Mouse (Mus musculus) midbrain, embryonic 14.5 days (tissue): ENCODE data around the gene Dscam. TPM values are rescaled to one million over a fixed set of nuclear protein-coding genes. Genes with fewer than 3 reads are reported as not detected.

ENCODE experiments used
- ATAC-seq: fragments of 200-750 bp; cut with Nextera tagmentation; 2 replicates; pipeline ENCODE4 v1.8.0; 2017; ENCODE audit warnings: moderate number of reproducible peaks, moderate library complexity; ENCODE audit not compliant: low FRiP score, low TSS enrichment
- DNase-seq: peaks from one replicate; pipeline ENCODE4 v3.0.0-alpha.2; 2015
- H3K27ac ChIP-seq: fragments of 300-500 bp; sonication (generic); replicated peaks from 2 replicates; pipeline ENCODE4 v1.5.1; 2014; ENCODE audit warnings: mild to moderate bottlenecking, low read depth, low read length, moderate library complexity
- H3K27me3 ChIP-seq: fragments of 300-500 bp; sonication (generic); 2 replicates; pipeline ENCODE4 v1.6.1; 2014; ENCODE audit warnings: low read length, control low read depth, mixed read lengths; ENCODE audit not compliant: control insufficient read depth, insufficient read depth
- H3K36me3 ChIP-seq: fragments of 300-500 bp; sonication (generic); 2 replicates; pipeline ENCODE4 v1.6.1; 2014; ENCODE audit warnings: low read length, control low read depth; ENCODE audit not compliant: control insufficient read depth, insufficient read depth
- H3K4me1 ChIP-seq: fragments of 300-500 bp; sonication (generic); 2 replicates; pipeline ENCODE4 v1.6.1; 2014; ENCODE audit warnings: mild to moderate bottlenecking, antibody characterized with exemption, low read length, control low read depth; ENCODE audit not compliant: control insufficient read depth, insufficient read depth
- H3K4me2 ChIP-seq: fragments of 300-500 bp; sonication (generic); 2 replicates; pipeline ENCODE4 v1.6.1; 2014; ENCODE audit warnings: mild to moderate bottlenecking, low read length, moderate library complexity
- H3K4me3 ChIP-seq: fragments of 300-500 bp; sonication (generic); replicated peaks from 2 replicates; pipeline ENCODE4 v1.5.1; 2014; ENCODE audit warnings: low read depth, low read length
- H3K9ac ChIP-seq: fragments of 300-500 bp; sonication (generic); replicated peaks from 2 replicates; pipeline ENCODE4 v1.6.1; 2014; ENCODE audit warnings: mild to moderate bottlenecking, low read length, moderate library complexity
- H3K9me3 ChIP-seq: fragments of 300-500 bp; sonication (generic); 2 replicates; pipeline ENCODE4 v1.6.1; 2016; ENCODE audit warnings: low read length, control low read depth, mixed read lengths; ENCODE audit not compliant: control insufficient read depth
- WGBS: fragments of 180-500 bp; shearing (Covaris S2); extraction: QIAGEN DNeasy Blood & Tissue Kit; methylation state at CpG from one replicate; pipeline ENCODE4 v1.1.7; 2014; 5-methylcytosine and 5-hydroxymethylcytosine counted together
- polyA plus RNA-seq: library from polyadenylated mRNA; unstranded; fragments of >200 nt; fragmentation: Nextera tagmentation; extraction: Ambion mirVana; gene quantifications from 2 replicates; pipeline ENCODE4 v1.2.1, GENCODE M21; 2014

Dscam gene
- polyA plus RNA-seq, 1 experiment from 2014 or later: 24.7 TPM

DNA sequence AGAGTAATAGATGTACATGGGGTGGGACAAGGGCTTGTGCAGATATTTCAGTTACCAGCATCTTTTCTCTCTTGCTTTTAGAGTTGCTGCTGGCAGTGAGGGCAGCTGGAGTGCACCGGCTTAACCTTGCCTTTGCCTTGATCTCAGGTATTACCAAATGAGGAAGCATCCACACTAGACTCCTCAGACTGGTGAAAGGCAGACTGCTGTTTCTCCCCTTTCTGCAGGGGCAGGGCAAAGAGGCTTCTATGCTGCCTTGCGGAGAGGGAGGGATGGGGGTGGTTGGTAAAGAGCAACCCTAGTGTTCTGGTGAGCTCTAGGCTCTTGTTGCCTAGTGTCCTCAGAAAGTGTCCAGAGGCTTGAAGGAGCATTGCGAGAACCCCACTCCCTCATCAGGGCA, 412.2 kb downstream of the Dscam start:
- WGBS: 63% methylated on average over 3 of the region's 3 CpGs
- H3K27ac ChIP-seq: peak overlapping the region; percentile 50
- H3K4me1 ChIP-seq: peaks cover 65% of the 10 kb centered on the region
- H3K9ac ChIP-seq: no peak overlapping the region
- no peaks in the 10 kb centered on the region for H3K36me3 ChIP-seq
- no peak overlapping the region for H3K4me3 ChIP-seq
- DNase-seq (no peak), ATAC-seq (no peak)
- H3K4me2 ChIP-seq: no peak overlapping the region
- H3K27me3 ChIP-seq: no peaks in the 10 kb centered on the region
- H3K9me3 ChIP-seq: no peaks in the 10 kb centered on the region

DNA sequence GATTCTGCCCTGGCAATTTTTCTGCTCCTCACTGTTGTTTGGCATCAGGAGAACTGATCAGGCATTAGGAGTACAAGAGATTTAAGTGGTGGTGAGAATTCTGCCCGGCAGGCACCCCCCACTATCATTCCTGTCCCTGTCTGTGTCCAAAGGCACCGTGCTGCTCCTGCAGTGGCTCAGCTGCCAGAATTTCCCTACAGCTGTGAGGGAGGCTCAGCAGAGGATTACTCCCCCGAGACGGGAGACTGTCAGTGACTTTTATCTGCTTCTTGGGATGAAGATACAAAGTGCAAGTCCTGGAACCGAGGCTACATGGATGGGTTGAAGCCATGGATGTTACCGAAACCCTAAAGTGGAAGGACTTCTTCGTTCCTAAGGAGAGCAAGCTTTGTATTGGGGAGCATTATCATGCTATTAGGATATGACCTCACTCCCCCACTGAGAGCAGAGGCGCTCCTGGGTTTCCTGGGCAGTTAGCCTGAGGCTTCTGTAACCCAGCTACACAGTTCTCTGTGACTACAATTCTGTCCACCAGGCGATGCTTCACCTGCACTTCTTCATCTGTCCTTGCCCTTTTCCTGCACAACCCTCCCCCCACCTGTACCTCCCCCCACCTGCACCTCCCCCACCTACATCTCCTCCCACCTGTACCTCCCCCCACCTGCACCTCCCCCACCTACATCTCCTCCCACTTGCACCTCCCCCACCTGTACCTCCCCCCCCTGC, 412.8 kb downstream of the Dscam start:
- H3K27ac ChIP-seq: peak overlapping the region; percentile 50
- ATAC-seq: no peak
- H3K4me3 ChIP-seq: no peak overlapping the region
- peak overlapping the region; percentile 25; the same call in 1 of the 2 replicates for H3K4me2 ChIP-seq
- no peaks in the 10 kb centered on the region for H3K36me3 ChIP-seq
- WGBS: under 1% methylated on average over 9 of the region's 9 CpGs
- 0 out of 2 replicates have a peak overlapping the region, but pooled peaks have one; percentile 0 for H3K9ac ChIP-seq
- DNase-seq: peak; percentile 67
- H3K9me3 ChIP-seq: no peaks in the 10 kb centered on the region
- H3K27me3 ChIP-seq: no peaks in the 10 kb centered on the region
- peaks cover 65% of the 10 kb centered on the region for H3K4me1 ChIP-seq

DNA sequence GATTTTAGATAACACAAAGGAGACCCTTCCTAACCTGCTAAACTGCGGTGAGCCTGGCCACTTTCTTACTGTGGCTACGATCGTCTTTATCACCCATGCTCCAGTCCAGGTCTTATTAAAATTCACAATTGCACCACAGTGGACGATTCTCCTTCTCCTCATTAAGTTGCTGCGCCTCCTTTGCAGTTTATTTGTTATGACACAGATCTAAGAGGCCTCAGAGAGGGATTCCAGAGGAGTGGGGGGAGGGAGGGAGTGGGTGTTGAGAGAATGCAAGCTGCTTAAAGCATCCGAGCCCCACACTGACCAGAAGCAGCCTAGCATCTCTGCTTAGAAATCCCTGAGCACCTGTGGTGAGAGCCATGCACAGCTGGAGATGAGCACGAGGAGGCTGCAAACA, 413.6 kb downstream of the Dscam start:
- DNase-seq: peak; percentile 70
- H3K9me3 ChIP-seq: no peaks in the 10 kb centered on the region

DNA sequence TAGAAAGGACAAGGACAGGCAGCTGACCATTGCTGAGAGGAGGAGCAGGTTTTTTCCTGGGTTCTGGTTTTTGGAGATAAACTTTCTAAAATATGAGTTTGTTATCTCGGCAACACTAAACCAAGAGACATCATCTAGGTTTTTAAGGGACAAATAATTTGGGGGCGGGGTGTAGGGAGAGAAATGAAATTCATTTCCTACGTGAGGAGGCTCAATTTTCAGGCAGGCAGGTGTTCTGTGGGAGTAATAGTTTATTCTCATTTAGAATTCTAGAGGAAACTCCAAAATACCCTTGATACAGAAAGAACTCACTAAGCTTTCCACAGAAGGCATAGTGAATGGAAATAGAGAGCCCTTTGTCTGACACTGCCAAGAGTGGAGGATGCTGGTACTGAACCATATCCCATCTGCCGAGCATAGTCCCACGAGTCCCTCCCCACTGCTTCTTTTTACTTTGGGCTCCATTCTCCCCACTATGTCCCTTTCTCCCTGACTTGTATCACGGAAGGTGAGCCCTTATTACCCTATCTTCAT, 415.5 kb downstream of the Dscam start:
- H3K4me1 ChIP-seq: peaks cover 51% of the 10 kb centered on the region
- no peak for DNase-seq

More for the DNA sequence above, 413.6 kb downstream of the Dscam start:
- Histone ChIP-seq H3K4me1 (peaks cover 65% of the 10 kb centered on the region), H3K4me3 (no peak overlapping the region), H3K27me3 (no peaks in the 10 kb centered on the region), H3K4me2 (peak overlapping the region; percentile 25; the same call in 1 of the 2 replicates), H3K27ac (peak overlapping the region; percentile 50), H3K9ac (0 out of 2 replicates have a peak overlapping the region, but pooled peaks have one; percentile 0), H3K36me3 (no peaks in the 10 kb centered on the region)
- ATAC-seq: no peak
- 5% methylated on average over 7 of the region's 7 CpGs for WGBS

DNA sequence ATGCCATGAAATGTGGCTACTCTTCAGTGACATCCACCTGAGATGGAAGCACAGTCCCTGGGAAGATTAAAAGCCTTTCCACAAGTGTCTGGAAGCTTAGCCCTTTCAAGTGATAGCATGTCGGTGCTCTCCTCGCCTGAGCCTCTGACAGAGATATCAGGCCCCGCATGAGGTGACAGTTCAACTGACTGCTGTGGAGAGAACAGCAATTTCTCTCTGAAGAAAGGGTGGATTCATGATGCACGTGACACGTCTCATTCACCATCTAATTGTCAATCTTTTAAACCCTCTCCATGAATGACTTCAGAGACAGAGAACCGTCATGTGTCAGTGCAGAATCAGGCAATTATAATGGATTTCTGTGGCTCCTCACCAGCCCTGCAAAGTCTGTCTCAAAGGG, 416.2 kb downstream of the Dscam start:
- Histone ChIP-seq H3K4me1 (peaks cover 51% of the 10 kb centered on the region), H3K27ac (peak overlapping the region; percentile 68), H3K4me2 (no peak overlapping the region), H3K27me3 (no peaks in the 10 kb centered on the region), H3K4me3 (no peak overlapping the region), H3K36me3 (no peaks in the 10 kb centered on the region), H3K9ac (no peak overlapping the region), H3K9me3 (no peaks in the 10 kb centered on the region)
- 13% methylated on average over 6 of the region's 6 CpGs for WGBS
- ATAC-seq (no peak), DNase-seq (peak; percentile 49)

More for the DNA sequence above, 415.5 kb downstream of the Dscam start:
- WGBS: 52% methylated on average over 6 of the region's 6 CpGs
- Histone ChIP-seq H3K27me3 (no peaks in the 10 kb centered on the region), H3K9me3 (no peaks in the 10 kb centered on the region), H3K9ac (no peak overlapping the region), H3K27ac (peak overlapping the region; percentile 68; the same call in 1 of the 2 replicates), H3K36me3 (no peaks in the 10 kb centered on the region), H3K4me2 (no peak overlapping the region), H3K4me3 (no peak overlapping the region)
- ATAC-seq: no peak

DNA sequence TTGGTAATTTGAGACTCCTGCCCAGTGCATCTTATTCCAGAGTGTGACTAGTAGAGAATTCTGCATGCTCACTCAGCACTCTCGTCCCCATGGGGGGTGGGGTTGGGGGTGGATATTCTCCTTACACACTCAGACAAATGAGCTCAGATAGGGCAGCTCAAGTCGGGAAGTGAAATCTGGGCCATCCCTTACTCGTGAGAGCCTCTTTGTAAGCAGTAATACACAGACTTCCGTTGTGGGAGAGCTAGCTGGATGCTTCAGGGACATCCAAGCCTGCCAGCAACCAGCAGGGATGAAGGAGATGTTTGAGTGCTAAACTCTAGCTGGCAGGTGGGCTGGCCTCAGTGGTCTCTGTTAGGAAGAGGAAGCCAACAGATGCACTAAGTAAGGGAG, 416.8 kb downstream of the Dscam start:
- Histone ChIP-seq H3K4me3 (no peak overlapping the region), H3K27me3 (no peaks in the 10 kb centered on the region), H3K4me2 (no peak overlapping the region), H3K36me3 (no peaks in the 10 kb centered on the region), H3K9ac (no peak overlapping the region), H3K27ac (peak overlapping the region; percentile 68), H3K9me3 (no peaks in the 10 kb centered on the region), H3K4me1 (peaks cover 50% of the 10 kb centered on the region)
- 22% methylated on average over 4 of the region's 4 CpGs for WGBS
- DNase-seq (no peak), ATAC-seq (no peak)

DNA sequence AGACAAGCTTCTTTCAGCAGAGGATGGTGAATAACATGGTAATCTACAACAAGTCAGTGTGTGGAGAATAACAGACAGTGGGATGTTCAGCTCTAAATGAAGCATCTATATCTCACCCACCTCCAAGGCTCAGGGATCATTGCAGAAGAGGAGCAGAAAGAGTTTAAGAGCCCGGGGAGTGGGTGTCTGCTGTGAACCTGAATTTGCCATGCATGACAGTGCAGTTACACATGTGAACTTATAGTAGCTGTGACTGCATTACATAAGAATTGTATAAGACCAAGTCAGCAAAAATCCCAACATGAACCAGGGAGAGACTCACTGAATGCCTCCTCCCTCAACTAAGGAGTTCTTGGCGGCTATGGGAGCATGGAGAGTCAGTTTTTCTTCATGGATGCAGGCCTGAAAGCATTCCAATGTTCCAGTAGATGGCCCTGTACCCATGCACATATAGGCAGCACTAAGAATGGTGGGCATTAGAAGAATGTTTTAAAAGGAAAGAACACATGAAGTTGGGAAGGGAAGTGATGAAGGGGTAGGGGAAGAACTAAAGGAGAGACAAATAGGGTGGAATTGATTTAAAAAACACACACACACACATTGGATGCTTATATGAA, 417.3 kb downstream of the Dscam start:
- no peak for ATAC-seq
- no peak overlapping the region for H3K4me3 ChIP-seq
- peaks cover 45% of the 10 kb centered on the region for H3K4me1 ChIP-seq
- H3K9me3 ChIP-seq: no peaks in the 10 kb centered on the region
- no peaks in the 10 kb centered on the region for H3K36me3 ChIP-seq
- H3K27ac ChIP-seq: peak overlapping the region; percentile 68; the same call in 1 of the 2 replicates
- H3K4me2 ChIP-seq: no peak overlapping the region
- 76% methylated on average over 2 of the region's 2 CpGs for WGBS
- H3K9ac ChIP-seq: no peak overlapping the region
- H3K27me3 ChIP-seq: no peaks in the 10 kb centered on the region
- DNase-seq: no peak

DNA sequence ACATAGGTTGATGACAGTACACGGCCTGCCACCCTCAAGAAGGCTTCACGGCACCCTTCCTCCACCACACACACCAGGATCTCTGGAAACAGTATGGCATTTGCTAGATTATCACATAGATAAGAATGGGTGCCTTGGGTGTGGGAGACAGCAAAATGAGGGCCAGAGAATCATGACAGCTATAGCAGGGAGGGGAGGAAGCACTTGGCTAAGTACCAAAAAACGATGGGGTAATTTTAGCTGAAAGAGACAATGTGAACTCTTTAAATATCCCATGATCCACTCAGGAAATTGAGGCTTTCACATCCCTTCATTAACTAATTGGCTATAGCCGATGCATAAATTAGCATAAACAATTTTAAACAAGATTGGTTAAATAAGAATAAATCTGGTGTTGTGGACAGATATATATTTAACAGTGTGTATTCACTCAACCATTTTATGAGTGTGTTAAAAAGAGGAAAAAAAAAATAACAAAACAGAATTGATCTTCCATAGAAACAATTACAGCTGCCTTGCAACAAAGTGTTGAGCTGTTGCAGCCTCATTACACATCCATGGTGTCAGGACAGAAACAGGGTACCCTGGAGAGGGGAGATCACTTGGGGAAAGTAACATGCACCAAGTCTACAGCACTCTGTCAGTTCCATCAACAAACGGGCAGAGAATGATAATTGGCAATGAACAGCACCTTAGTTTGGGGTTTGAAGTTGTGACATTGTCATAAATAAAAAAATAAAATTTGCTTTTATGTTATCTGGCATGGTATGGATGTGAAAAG, 427.9 kb downstream of the Dscam start:
- H3K4me1 ChIP-seq: no peaks in the 10 kb centered on the region
- H3K36me3 ChIP-seq: no peaks in the 10 kb centered on the region
- H3K9me3 ChIP-seq: no peaks in the 10 kb centered on the region
- no peak for DNase-seq
- no peak overlapping the region for H3K4me2 ChIP-seq
- H3K4me3 ChIP-seq: no peak overlapping the region
- WGBS: 83% methylated on average over 5 of the region's 5 CpGs
- no peak overlapping the region for H3K9ac ChIP-seq
- no peaks in the 10 kb centered on the region for H3K27me3 ChIP-seq
- no peak for ATAC-seq
- 0 out of 2 replicates have a peak overlapping the region, but pooled peaks have one; percentile 8 for H3K27ac ChIP-seq
